Mouse (Mus musculus) ovary, adult 18-20 months (tissue): Measurements from ENCODE around the gene Slc7a1.
A peak's percentile ranks its signal among the peaks of the same experiment; 100 is the strongest.
"Not testable (repeated sequence)": the region's sequence is repeated elsewhere in the genome, so short reads cannot be mapped to it uniquely, and the experiment has no call there.

Experiments
- DNase-seq: peaks from one replicate; pipeline ENCODE4 v3.0.0; 2022; ENCODE audit warnings: low spot score, mixed read lengths

Gene Slc7a1

GRCm38 (mm10) chr5:148367816-148368215 lies 31.9 kb downstream of the Slc7a1 start:
- DNase-seq, result no peak

GRCm38 (mm10) chr5:148366455-148366854 lies 33.2 kb downstream of the Slc7a1 start:
- DNase-seq, result no peak

GRCm38 (mm10) chr5:148363441-148364113 lies 36.1 kb downstream of the Slc7a1 start:
- no peak for DNase-seq

- DNase-seq, result no peak
These were observed 37.4 kb downstream of the Slc7a1 start for GRCm38 (mm10) chr5:148362296-148362695.

- DNase-seq, result no peak
These were observed 38.0 kb downstream of the Slc7a1 start for GRCm38 (mm10) chr5:148361759-148362010.

- peak; percentile 51 for DNase-seq
These were observed 38.6 kb downstream of the Slc7a1 start for GRCm38 (mm10) chr5:148360922-148361758.

- no peak for DNase-seq
These were observed 40.6 kb downstream of the Slc7a1 start for GRCm38 (mm10) chr5:148359131-148359530.

GRCm38 (mm10) chr5:148357168-148357567 lies 42.5 kb downstream of the Slc7a1 start:
- no peak for DNase-seq

- no peak for DNase-seq
These were observed 43.9 kb downstream of the Slc7a1 start for GRCm38 (mm10) chr5:148355822-148356221.

GRCm38 (mm10) chr5:148354536-148354935 lies 45.2 kb downstream of the Slc7a1 start:
- no peak for DNase-seq

- DNase-seq, result no peak
These were observed 46.3 kb downstream of the Slc7a1 start for GRCm38 (mm10) chr5:148353429-148353828.

- DNase-seq, result no peak
These were observed 50.2 kb downstream of the Slc7a1 start for GRCm38 (mm10) chr5:148349327-148350011.

- no peak for DNase-seq
These were observed 51.6 kb downstream of the Slc7a1 start for GRCm38 (mm10) chr5:148348153-148348552.

GRCm38 (mm10) chr5:148346543-148346942 lies 53.2 kb downstream of the Slc7a1 start:
- no peak for DNase-seq

- DNase-seq, result no peak
These were observed 55.3 kb downstream of the Slc7a1 start for GRCm38 (mm10) chr5:148344374-148344773.

GRCm38 (mm10) chr5:148342061-148342741 lies 57.5 kb downstream of the Slc7a1 start:
- DNase-seq, result no peak

GRCm38 (mm10) chr5:148339126-148339525 lies 60.6 kb downstream of the Slc7a1 start:
- no peak for DNase-seq

GRCm38 (mm10) chr5:148332622-148332974 lies 67.1 kb downstream of the Slc7a1 start:
- DNase-seq, result peak; percentile 32

GRCm38 (mm10) chr5:148331926-148332621 lies 67.6 kb downstream of the Slc7a1 start:
- no peak for DNase-seq

GRCm38 (mm10) chr5:148331229-148331776 lies 68.4 kb downstream of the Slc7a1 start:
- no peak for DNase-seq

GRCm38 (mm10) chr5:148328982-148329381 lies 70.7 kb downstream of the Slc7a1 start:
- no peak for DNase-seq

- not testable (repeated sequence) for DNase-seq
These were observed 73.4 kb downstream of the Slc7a1 start for GRCm38 (mm10) chr5:148326295-148326694.
